Mouse (Mus musculus) myocyte (in vitro differentiated cells): ENCODE data around the gene Abcc12.

ENCODE experiments used
- CEBPB ChIP-seq: IDR thresholded peaks from 2 replicates; pipeline ENCODE4 v1.6.1; 2011; ENCODE audit warnings: mild to moderate bottlenecking, moderate library complexity; ENCODE audit not compliant: poor library complexity, insufficient read depth, severe bottlenecking
- E2F4 ChIP-seq: IDR thresholded peaks from one replicate; pipeline ENCODE4 v1.6.1; 2011; ENCODE audit warnings: mild to moderate bottlenecking, control low read depth, moderate library complexity; ENCODE audit not compliant: insufficient read depth
- MAX ChIP-seq: IDR thresholded peaks from one replicate; pipeline ENCODE4 v1.6.1; 2011; ENCODE audit warnings: low read depth, mild to moderate bottlenecking, control low read depth
- MYOD1 ChIP-seq, 3 experiments: IDR thresholded peaks; one replicate each; pipeline ENCODE4 v1.6.1; 2011; ENCODE audit warnings: control low read depth in 2 of 3, low read depth in 2 of 3, mild to moderate bottlenecking in 2 of 3, moderate library complexity in 1 of 3; ENCODE audit not compliant: insufficient read length in 2 of 3, control insufficient read depth in 1 of 3
- MYOG ChIP-seq, 3 experiments: IDR thresholded peaks; one replicate each; pipeline ENCODE4 v1.6.1; 2011; ENCODE audit warnings: control low read depth in 2 of 3, low read depth in 2 of 3, mild to moderate bottlenecking in 2 of 3; ENCODE audit not compliant: insufficient read length in 2 of 3, control insufficient read depth in 1 of 3, insufficient read depth in 1 of 3
- POLR2A ChIP-seq: IDR thresholded peaks from one replicate; pipeline ENCODE4 v1.6.1; 2011; ENCODE audit warnings: low read depth, mild to moderate bottlenecking, control low read depth, moderate library complexity; ENCODE audit not compliant: insufficient read length
- POLR2AphosphoS2 ChIP-seq: IDR thresholded peaks from one replicate; pipeline ENCODE4 v1.6.1; 2011; ENCODE audit warnings: low read depth, control low read depth; ENCODE audit not compliant: insufficient read length
- REST ChIP-seq: IDR thresholded peaks from one replicate; pipeline ENCODE4 v1.6.1; 2011; ENCODE audit warnings: mild to moderate bottlenecking, control low read depth, moderate library complexity; ENCODE audit not compliant: insufficient read depth, insufficient read length
- TCF12 ChIP-seq: IDR thresholded peaks from one replicate; pipeline ENCODE4 v1.6.1; 2011; ENCODE audit warnings: mild to moderate bottlenecking, control low read depth; ENCODE audit not compliant: poor library complexity, insufficient read depth, severe bottlenecking
- USF1 ChIP-seq: IDR thresholded peaks from one replicate; pipeline ENCODE4 v1.6.1; 2011; ENCODE audit warnings: low read depth, mild to moderate bottlenecking, control low read depth, moderate library complexity

DNA sequence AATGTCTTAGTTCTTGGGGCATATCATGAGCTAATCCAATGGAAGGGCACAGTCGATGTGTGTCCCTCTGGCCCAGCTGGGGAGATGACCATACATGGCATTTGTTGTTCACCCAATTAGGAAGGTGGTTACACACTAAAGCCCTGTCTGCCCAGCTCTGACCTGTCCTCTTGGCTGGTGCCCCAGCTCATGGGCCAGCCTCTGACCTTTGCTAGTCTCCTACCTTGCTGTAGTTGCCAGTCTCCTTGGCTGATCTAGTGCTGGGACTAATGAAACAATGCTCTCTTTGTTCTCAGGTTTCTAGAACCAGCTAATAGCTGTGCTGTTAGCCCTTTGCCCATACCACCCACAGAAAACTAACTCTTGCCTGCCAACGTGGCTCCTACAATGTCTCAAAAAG lies 22.7 kb upstream of the Abcc12 start:
- TF ChIP-seq POLR2A (no peak), USF1 (no peak), MAX (no peak), POLR2AphosphoS2 (no peak), TCF12 (no peak), MYOD1 (IDR thresholded peaks at IDR 0.05; ENCODE audit: control insufficient read depth in 1 of 3, insufficient read length in 2 of 3, low read depth in 2 of 3) (no peak), CEBPB (no peak), E2F4 (no peak), MYOG (IDR thresholded peaks at IDR 0.05; ENCODE audit: control insufficient read depth in 1 of 3, insufficient read depth in 1 of 3, insufficient read length in 2 of 3, low read depth in 2 of 3) (no peak), REST (no peak)
